Mouse (Mus musculus) monocyte, adult 5-6 weeks (primary cell): ENCODE data around the gene Gm45234. TPM values are rescaled to one million over a fixed set of nuclear protein-coding genes. Genes with fewer than 3 reads are reported as not detected.
"Not testable (repeated sequence)": the region's sequence is repeated elsewhere in the genome, so short reads cannot be mapped to it uniquely, and the experiment has no call there.

Experiments
- ATAC-seq: fragments of 153-309, 156-312 bp; replicated peaks from 2 replicates; pipeline ENCODE4 v1.8.0; 2017; ENCODE audit warnings: mild to moderate bottlenecking; ENCODE audit not compliant: low TSS enrichment, insufficient number of reproducible peaks, severe bottlenecking, poor library complexity, low FRiP score
- total RNA-seq: library from RNA; stranded (forward); fragments of 200-1000, 200-491, 200-594 nt; gene quantifications from 3 replicates; pipeline ENCODE4 v1.2.3, GENCODE M21; 2017

Gm45234 gene
- 0.19 to 0.43 TPM in 2 of 3 replicates, not detected in the other for total RNA-seq

DNA sequence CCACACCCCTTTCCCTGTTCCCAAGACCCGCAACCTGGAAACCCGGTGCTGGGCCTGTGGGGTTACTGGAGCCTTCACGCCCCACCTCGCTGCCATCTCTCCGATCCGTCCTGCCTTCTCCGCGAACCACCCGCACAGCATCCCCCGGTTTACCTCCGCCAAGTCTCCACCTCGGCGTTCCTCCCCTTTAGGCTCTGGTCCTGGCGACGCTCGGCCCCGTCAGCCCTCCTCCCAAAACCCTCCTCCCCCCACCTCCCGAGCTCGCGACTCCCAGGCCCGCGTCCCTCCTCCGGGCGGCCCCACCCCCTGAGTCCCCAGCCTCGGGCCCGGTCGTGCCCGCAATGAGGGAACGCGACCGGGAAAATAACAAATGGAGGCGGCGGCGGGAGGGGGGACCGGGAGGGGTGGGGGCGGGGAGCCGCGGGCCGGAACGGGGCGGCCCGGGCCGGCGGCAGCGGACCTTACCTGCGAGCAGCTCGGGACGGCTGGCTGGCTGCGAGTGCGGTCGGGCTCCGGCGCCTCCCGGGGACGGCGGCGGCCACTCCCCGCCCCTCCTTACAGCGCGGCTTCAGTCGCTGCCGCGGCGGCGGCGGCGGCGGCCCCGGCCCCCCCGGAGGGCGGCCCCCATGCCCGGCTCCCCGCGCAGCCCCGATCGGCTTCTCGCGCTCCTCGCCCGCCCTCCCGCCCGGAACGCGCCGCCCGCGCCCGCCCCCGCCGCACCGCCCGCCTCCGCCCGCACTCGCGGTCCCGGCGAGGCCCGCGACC is at the start of gene Gm45234, which contains the start of gene Atn1:
Gene Gm45234 (minus strand): TSS at position 191 of the 765 bp plus-strand sequence.
Gene Atn1 (minus strand): TSS at position 694 of the 765 bp plus-strand sequence.
- 0 out of 2 replicates have a peak, but pooled peaks have one; percentile 14 for ATAC-seq

DNA sequence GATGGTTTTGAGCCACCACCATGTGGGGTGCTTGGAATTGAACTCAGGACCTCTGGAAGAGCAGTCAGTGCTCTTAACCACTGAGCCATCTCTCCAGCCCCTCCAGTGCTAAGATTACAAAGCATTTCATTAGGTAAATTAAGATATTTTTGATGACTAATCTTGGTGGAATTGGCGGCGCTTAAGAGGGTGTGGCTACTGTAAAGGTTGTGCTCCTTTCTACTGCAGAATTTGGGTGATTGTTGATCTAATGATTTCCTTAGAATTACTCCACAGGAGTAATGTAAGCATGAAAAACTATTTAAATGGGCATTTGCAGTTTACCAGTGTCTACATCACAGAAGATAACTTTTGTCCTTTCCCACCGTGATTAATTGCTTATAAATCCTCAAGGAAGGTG is 48.5 kb upstream of the Gm45234 start:
- no peak for ATAC-seq

DNA sequence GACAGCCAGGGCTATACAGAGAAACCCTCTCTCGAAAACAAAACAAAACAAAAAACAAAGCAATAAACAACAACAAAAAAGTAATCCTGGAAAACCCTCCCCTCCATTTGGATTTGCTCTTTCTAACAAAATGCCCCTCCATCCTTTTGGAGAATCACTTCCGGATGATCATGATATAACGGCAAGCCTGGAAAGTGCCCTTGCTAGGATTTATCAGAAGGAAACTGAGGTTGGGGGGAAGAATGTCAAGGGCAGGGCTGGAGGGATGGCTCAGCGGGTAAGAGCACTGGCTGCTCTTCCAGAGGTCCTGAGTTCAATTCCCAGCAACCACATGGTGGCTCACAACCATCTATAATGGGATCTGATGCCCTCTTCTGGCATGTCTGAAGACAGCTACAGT is 47.9 kb upstream of the Gm45234 start:
- ATAC-seq: not testable (repeated sequence)

DNA sequence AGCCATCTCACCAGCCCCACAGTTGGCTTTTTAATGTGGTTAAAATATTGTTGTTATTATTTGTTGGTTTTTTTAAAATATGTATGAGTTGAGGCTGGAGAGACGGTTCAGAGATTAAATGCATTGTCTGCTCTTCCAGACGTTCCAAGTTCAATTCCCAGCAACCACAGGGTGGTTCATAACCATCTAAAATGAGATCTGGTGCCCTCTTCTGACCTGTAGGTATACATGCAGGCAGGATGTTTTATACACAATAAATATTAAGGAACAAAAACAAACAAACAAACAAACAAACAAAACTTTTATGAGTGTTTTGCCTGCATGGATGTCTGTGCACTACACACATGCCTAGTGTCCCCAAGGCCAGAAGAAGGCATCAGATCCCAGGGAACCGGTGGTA is 47.2 kb upstream of the Gm45234 start:
- no peak for ATAC-seq

DNA sequence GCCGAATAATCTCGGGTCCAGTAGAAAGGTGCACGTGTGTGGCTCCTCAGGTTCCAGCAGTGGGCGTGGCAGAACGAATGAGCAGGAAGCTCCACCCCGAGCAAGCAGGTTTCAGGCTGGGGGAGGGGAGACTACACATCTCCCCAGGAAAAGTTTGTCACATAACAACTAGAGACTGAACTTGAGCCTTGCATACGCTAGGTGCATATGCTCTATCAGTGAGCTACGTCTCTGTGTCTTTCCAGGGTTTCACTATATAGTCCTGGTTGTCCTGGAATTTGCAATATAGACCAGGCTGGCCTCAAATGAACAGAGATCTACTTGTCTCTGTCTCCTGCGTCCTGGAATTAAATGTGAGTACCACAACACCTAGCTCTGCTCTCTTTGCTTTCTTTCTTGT is 46.6 kb upstream of the Gm45234 start:
- ATAC-seq: not testable (repeated sequence)

DNA sequence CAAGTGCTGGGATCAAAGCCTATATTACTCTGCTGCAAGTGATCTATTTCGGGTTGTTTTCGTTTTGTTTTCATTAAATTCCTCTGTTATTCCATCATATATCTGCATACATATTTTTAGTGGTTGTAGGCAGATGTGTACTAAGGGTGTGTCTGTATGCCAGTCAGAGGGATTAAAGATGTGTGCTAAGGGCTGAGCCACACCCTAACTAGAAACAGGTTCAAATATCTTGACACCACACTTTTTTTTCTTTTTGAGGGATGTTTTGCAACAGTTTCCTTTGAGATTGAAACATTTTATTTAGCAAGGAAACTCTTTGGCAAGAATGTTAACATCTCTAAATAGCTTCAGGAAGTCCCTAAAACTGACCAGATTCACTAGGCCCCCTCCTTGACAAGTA is 40.4 kb upstream of the Gm45234 start:
- no peak for ATAC-seq

DNA sequence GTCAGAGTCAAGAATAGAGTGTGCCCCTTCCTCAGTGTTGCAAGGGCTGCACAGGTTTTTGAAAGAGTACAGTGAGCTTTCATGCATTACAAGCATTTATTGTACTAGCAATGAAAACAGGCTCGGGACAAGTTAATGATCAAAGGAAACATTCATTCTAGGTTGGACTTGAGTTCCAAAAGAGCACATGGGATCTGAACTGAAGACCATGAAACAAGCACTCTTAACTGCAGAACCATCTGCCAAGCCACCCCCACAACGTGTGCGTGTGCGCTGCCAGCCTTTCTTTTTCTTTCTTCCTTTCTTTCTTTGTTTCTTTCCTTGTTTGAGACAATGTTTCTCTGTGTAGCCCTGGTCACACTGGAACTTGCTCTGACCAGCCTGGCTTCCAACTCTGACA is 40.0 kb upstream of the Gm45234 start:
- no peak for ATAC-seq

DNA sequence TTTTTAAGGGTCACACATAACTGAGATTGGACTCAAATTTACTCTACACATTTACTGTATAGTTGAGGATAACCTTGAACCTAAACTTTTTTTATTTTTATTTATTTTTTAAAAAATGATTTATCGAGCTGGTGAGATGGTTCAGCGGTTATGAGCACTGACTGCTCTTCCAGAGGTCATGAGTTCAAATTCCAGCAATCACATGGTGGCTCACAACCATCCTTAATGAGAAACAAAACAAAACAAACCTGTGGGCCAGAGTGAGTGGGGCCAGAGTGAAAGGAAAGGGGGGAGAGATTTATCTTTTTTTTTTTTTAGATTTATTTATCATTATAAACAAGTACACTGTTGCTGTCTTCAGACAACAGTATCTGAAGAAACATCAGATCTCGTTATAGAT is 36.1 kb upstream of the Gm45234 start:
- ATAC-seq: no peak

DNA sequence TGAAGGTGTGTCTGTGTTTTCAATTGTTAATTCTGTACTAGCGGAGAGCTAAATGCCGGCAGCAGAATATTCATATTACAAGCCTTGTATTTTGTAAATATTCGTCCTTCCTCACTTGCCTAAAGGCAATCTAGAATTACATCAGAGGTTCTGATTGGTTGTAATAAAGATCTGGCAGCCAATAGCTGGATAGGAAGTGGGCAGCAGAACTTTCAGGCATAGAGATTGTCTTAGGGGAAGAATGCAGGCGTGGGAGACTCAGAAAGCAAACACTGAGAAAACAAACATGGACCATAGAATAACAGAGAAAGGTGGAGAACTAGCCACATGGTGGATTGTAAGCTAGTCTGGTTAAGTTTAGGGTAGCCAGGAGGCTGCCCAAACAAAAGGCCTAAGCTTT is 34.3 kb upstream of the Gm45234 start:
- no peak for ATAC-seq

DNA sequence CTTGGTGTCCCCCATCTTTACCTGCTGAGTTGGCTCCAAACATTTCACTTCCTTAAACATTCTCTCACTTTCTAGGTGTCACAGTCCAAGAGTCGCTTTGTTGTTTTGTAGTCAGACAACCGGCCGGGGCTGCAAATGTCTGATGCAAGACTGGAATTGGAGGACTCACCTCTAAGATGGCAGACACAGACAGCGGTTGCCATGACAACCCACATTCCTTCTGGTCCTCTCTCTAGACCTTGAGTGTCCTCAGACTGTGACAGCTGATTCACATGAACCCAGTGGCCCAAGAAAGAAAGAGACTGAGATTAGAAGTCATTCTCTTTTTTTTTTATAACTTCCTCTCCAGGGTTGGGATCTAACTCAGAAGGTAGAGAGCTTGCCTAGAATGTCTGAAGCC is 33.7 kb upstream of the Gm45234 start:
- no peak for ATAC-seq

DNA sequence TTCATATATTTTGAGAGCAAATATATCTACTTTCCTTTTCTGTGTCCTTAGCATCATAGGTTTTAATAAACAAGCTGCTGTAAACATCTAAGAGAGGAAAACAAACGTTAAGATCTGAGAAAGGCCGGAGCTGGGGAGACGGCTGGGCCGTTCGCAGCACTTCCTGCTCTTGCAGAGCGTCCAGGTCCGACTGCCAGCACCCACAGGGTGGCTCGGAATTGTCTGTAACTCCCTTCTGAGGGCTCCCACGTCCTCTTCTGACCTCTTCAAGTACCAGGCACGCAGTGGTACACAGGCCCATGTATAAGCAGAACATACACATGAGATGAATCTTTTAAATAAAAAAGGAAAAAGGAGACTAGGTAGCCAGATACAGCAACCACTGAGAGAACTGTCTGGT is 31.9 kb upstream of the Gm45234 start:
- no peak for ATAC-seq

DNA sequence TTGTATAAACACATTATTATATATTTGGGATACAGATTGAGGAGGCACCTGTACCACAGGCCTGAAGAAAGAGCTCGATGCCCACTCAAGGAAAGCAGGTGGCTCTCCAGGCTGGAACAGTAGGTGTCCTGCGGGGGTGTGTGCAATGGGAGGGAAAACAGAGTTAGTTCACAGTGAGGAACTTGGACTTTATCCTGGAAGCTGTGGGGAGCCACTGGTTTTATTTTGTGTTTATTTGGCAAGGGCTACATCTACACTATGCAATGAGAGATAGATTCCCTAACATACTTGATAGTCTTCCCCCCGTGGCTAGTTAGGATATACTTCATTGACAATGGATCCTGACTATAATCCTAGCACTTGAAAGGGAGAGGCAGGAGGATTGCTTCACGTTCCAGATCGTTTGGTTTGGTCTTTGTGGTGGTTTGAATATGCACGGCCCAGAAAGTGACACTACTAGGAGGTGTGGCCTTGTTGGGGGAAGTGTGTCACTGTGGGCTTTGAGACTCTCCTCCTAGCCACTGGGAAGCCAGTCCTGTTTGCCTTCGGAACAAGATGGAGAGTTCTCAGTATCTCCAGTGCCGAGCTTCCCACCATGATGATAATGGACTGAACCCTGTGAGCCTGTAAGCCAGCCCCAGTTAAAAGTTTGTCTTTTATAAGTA is 31.1 kb upstream of the Gm45234 start:
- no peak; the same call in 1 of the 2 replicates for ATAC-seq

DNA sequence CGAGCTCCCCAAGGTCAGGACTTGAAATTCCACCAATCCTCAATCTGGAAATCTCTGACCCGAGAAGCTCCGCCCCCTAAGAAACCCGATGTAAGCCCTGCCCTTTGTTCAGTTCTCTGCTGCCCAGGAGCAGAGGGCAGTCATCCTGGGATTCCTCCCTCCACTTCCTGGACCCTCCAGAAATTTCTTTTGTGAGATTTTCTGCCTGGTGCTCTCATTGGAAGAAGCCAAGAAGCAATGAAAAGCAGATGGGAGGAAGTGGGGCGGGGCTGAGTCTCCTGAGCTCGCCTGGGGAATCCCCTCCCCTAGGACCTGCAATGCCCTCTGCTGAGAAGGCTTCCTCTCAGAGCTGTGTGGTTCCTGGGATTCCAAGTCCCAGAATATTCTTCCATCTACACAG is 26.6 kb upstream of the Gm45234 start:
- ATAC-seq: peak; percentile 69; the same call in 1 of the 2 replicates

DNA sequence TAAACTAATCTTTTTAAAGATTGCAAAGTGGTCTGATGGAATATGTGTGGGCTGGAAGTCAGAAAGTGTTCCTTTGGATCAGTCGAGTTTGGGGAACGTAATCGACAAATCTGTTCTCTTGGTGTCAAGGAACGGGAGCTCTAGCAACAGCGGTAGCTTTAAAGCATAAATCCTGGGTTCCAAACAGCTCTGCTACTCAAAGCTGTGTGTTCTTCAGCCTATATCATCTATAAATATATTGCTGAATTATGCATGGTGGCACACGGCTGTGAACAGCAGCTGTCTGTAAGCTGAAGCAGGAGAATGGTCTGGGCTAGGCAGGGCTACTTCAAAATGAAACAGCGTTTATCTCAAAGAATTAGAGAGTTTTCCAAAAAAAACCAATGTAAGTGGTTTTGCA is 25.1 kb upstream of the Gm45234 start:
- ATAC-seq: no peak

DNA sequence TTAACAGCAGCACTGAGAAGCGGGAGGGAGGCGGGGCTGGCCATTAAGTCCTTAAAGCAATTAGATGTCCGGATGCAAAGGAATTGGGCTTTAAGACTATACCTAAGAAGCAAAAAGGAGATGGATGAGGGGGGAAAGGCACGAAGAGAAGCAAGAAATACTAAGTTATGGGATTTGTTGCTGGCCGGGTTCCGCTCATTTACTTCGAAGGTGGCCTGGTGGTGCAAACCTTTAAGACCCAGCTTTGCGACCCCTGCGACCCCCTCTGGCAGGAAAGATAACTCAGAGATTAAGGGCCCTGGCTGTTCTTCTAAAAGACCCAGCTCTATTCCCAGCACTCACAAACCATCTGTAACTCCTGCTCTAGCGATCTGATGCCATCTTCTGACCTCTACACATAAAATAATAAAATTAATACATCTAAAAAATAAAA is 24.2 kb upstream of the Gm45234 start:
- no peak for ATAC-seq

DNA sequence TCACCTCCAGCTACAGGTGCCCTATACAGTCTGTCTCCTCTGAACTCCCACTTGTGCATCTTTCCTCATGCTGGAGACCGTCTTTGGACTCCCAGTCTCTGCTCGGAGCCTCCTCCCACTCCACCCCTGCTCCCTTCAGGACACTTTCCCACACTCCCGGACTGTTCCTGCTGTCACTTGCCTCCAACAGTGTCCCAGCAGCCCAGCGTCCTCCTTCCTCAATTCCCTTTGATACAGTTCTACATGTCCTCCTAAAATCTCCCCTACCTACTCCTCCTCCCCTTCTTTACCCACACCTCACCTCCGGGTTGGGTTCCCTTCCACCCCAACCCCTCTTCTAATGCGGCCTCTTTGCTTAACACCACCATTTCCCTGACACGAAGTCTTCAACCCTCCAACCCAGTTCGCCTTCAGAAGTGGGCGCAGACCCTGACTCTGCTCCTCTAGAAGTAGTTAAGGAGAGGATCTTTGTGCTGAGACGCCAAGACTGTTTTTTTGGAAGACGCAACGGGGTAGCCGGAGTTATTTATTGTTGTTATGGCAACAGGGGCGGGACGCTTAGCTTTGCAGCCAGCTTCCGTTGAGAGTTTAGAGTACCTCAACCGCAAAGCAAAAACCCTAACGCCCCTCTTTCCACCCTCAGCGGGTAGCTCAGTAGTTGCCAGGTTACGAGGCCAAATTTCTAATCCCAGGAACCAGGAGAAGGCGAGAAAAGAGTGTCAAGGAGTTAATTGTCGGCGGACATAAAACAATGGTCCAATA is 23.6 kb upstream of the Gm45234 start, which contains the start of gene Lrrc23:
Gene Lrrc23 (minus strand): TSS at position 506 of the 762 bp plus-strand sequence.
- 0 out of 2 replicates have a peak, but pooled peaks have one; percentile 5 for ATAC-seq

DNA sequence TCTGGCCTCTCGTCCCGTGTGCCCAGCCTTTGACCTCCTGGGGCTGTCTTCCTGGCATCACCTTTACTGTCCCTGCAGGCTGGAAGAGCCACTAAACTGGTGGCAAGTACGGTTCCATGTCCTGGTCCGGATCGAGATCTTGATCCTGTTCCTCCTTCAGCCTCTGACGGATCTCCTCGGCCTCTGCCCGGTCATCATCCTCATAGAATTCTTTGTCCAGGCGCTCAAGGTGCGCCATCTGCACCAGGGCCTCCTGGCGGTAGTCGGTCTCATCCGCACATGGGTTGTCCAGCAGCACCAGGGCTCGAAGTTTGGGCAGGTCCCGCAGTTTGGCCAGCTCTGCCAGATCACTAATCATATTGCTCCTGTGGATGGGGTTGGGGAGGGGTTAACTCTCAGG is 14.7 kb upstream of the Gm45234 start:
- ATAC-seq: no peak

DNA sequence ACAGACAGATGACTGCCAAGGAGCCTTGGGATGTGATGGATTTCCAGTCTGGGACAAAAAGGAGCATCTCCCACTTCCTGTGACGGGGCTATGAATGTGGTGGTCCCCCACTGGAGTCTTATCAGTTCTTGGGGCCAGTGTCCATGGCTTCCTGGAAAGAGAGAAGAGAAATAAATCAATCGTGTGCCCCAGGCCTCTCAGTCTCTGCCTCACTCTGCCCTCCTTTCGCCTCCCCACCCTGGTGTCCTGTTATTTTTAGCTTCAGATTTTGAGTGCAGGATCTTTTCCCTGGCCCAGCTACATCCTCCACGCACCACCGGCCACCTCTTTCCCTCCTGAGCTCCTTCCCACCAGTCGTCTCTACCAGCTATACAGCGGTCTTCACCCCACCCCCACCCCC is 14.2 kb upstream of the Gm45234 start:
- ATAC-seq: no peak

DNA sequence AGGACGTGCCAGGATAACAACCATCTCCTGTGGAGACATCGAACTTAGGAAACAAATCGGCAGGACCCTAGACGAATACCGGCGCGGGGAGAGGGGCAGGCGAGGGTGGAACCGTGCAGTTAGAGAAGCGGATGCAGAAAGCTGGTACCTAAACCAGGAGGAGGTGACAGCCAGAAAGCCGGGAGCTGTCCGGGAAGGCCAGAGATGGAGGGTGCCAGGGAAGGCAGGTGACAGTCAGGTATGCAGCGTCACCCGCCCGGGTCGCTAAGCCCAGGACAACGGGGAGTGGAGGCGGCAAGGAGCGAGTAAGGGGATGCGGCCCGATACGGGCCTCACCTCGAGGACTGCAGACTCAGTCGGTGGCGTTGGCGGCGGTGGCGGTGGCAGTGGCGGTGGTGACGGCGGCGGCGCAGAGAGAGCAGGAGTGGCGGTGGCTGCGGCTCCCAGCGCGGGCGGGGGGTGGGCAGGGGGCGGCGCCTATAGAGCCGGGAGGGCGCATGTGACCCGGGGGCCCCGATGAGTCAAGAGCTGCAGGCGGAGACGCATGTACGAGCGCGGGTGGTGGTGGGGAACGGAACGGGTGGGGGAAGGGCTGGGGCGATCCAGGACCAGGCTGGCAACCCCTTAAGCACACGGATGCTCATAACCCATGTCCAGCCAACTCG is 13.4 kb upstream of the Gm45234 start, which contains the start of gene Eno2:
Gene Eno2 (minus strand): TSS at position 573 of the 665 bp plus-strand sequence.
- peak; percentile 13; the same call in 1 of the 2 replicates for ATAC-seq
